Mouse (Mus musculus) hindbrain, embryonic 10.5 days (tissue): Measurements from ENCODE around the gene Gm21860. TPM values are rescaled to one million over a fixed set of nuclear protein-coding genes. Genes with fewer than 3 reads are reported as not detected.
"Not testable (repeated sequence)": the region's sequence is repeated elsewhere in the genome, so short reads cannot be mapped to it uniquely, and the experiment has no call there.

ENCODE experiments used
- DNase-seq: peaks from one replicate; pipeline ENCODE4 v3.0.0-alpha.2; 2017; ENCODE audit warnings: low spot score
- H3K27ac ChIP-seq: fragments of 300-500 bp; sonication (generic); 2 replicates; pipeline ENCODE4 v1.5.1; 2016; ENCODE audit warnings: mild to moderate bottlenecking, moderate library complexity
- H3K27me3 ChIP-seq: fragments of 300-500 bp; sonication (generic); 2 replicates; pipeline ENCODE4 v1.6.1; 2016; ENCODE audit warnings: mild to moderate bottlenecking; ENCODE audit not compliant: poor library complexity, insufficient read depth, severe bottlenecking
- H3K36me3 ChIP-seq: fragments of 300-500 bp; sonication (generic); 2 replicates; pipeline ENCODE4 v1.6.1; 2016; ENCODE audit warnings: mild to moderate bottlenecking, moderate library complexity
- H3K4me1 ChIP-seq: fragments of 300-500 bp; sonication (generic); replicated peaks from 2 replicates; pipeline ENCODE4 v1.6.1; 2016; ENCODE audit warnings: mild to moderate bottlenecking
- H3K4me3 ChIP-seq: fragments of 300-500 bp; sonication (generic); 2 replicates; pipeline ENCODE4 v1.5.1; 2016; ENCODE audit warnings: mild to moderate bottlenecking, moderate library complexity
- H3K9me3 ChIP-seq: fragments of 300-500 bp; sonication (generic); 2 replicates; pipeline ENCODE4 v1.6.1; 2016; ENCODE audit warnings: mild to moderate bottlenecking, moderate library complexity
- WGBS: fragments of 180-500 bp; shearing (Covaris S2); methylation state at CpG from one replicate; pipeline ENCODE4 v1.1.7; 2016; 5-methylcytosine and 5-hydroxymethylcytosine counted together
- polyA plus RNA-seq: library from polyadenylated mRNA; unstranded; fragments of >200 nt; fragmentation: Nextera tagmentation; extraction: Ambion mirVana; gene quantifications from 2 replicates; pipeline ENCODE4 v1.2.1, GENCODE M21; 2016

Gm21860 gene
- polyA plus RNA-seq, 1 experiment from 2014 or later, result not detected

DNA sequence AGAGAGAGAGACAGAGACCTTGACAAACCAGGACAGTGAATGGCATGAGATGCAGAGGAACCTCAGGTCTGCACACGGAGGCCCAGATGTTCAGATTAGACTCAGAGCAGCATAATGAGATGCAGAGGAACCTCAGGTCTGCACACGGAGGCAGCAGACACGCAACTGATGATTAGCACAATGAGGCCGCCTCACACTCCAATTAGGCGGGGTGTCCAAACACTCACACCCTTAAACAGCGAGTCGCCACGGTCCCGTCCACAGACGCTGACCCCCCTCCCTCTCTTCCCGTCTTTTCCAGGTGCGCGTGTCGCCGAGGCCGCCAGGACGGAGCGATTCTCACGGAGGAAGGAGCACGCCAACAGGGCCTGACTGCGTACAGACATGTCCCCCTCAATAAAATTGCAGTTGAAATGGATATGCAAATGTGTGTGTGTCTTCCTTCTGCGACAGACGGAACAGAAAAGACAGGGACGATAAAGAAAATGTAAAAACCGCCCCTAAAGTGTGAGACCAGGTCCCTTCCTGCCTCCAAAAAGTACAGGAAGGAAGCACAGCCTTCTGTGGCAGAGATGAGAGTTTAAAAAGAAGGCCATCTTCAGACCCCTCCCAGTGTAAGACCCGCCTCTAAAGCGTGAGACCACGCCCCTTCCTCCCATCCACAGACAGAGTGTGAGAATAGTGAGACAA, 15.6 kb downstream of the Gm21860 start:
- DNase-seq, result peak; percentile 59
- H3K4me3 ChIP-seq, H3K4me1 ChIP-seq, H3K27me3 ChIP-seq, H3K27ac ChIP-seq: not testable (repeated sequence)
- peaks cover 44% of the 10 kb centered on the region for H3K36me3 ChIP-seq
- 72% methylated on average over 28 of the region's 28 CpGs for WGBS
- H3K9me3 ChIP-seq, result peaks cover 62% of the 10 kb centered on the region

DNA sequence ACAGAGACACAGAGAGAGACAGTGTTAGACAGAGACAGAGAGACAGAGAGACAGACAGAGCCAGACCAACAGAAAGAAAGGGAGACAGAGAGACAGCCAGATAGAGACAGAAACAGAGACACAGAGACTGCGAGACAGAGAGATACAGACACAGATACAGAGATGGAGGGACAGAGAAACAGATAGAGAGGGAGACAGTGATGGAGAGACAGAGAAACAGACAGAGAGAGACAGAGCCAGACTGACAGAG, 16.3 kb downstream of the Gm21860 start:
- no peak for DNase-seq
- WGBS, result 92% methylated on average over 1 of the region's 1 CpGs
- no peaks in the 10 kb centered on the region for H3K27me3 ChIP-seq
- peaks cover 44% of the 10 kb centered on the region for H3K36me3 ChIP-seq
- no peak overlapping the region for H3K27ac ChIP-seq
- H3K9me3 ChIP-seq, result peaks cover 60% of the 10 kb centered on the region
- H3K4me3 ChIP-seq, result no peak overlapping the region
- H3K4me1 ChIP-seq, result no peaks in the 10 kb centered on the region

DNA sequence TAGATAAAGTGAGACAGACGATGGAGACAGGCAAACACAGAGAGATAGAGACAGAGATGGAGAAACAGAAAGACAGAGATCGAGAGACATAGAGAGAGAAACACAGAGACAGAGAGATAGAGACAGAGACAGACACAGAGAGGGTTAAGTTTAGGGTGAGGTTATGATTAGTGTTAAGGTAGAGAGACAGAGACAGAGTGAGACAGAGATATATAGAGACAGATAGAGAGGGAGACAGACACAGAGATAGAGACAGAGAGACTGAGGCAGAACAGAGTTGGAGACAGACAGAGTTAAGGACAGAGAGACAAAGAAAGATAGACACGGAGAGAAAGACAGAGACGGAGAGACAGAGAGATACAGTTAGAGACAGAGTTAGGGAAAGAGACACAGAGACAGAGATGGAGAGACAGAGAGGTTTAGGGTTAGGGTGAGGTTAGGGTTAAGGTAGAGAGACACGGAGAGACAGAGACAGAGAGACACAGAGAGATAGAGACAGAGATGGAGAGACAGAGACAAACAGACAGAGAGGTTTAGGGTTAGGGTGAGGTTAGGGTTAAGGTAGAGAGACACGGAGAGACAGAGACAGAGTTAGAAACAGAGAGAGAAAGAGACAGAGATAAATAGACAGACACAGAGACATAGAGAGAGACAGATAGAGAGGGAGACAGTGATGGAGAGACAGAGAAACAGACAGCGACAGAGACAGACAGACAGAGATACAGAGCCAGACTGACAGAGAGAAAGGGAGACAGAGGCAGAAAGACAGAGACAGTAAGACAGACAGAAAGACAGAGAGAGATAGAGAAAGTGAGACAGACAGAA, 16.8 kb downstream of the Gm21860 start:
- H3K9me3 ChIP-seq, result peaks cover 56% of the 10 kb centered on the region
- no peak overlapping the region for H3K27ac ChIP-seq
- WGBS, result 52% methylated on average over 4 of the region's 7 CpGs

DNA sequence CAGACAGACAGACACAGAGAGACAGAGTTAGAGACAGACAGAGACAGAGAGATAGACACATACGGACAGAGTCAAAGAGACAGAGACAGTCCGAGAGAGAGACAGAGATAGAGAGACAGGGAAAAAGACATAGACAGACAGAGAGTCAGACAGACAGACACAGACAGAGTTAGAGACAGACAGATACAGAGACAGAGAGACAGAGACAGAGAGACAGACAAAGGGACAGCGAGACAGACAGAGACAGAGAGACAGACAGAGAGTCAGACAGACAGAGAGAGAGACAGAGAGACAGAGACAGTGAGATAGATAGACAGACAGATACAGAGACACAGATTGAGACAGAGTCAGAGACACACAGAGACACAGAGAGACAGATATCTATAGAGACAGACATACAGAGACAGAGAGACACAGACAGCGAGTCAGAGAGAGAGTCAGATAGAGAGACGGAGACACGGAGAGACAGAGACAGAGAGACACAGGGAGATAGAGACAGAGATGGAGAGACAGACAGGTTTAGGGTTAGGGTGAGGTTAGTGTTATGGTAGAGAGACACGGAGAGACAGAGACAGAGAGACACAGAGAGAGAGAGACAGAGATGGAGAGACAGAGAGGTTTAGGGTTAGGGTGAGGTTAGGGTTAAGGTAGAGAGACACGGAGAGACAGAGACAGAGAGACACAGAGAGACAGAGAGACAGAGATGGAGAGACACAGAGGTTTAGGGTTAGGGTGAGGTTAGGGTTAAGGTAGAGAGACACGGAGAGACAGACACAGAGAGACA, 18.2 kb downstream of the Gm21860 start:
- peaks cover 44% of the 10 kb centered on the region for H3K9me3 ChIP-seq
- not testable (repeated sequence) for H3K27ac ChIP-seq, H3K4me3 ChIP-seq, H3K27me3 ChIP-seq, H3K4me1 ChIP-seq
- peaks cover 27% of the 10 kb centered on the region for H3K36me3 ChIP-seq
- DNase-seq, result peak; percentile 4
- 76% methylated on average over 6 of the region's 9 CpGs for WGBS

More for the DNA sequence above, 16.8 kb downstream of the Gm21860 start:
- no peaks in the 10 kb centered on the region for H3K4me1 ChIP-seq
- no peaks in the 10 kb centered on the region for H3K27me3 ChIP-seq
- no peak overlapping the region for H3K4me3 ChIP-seq
- DNase-seq, result no peak
- H3K36me3 ChIP-seq, result peaks cover 41% of the 10 kb centered on the region

DNA sequence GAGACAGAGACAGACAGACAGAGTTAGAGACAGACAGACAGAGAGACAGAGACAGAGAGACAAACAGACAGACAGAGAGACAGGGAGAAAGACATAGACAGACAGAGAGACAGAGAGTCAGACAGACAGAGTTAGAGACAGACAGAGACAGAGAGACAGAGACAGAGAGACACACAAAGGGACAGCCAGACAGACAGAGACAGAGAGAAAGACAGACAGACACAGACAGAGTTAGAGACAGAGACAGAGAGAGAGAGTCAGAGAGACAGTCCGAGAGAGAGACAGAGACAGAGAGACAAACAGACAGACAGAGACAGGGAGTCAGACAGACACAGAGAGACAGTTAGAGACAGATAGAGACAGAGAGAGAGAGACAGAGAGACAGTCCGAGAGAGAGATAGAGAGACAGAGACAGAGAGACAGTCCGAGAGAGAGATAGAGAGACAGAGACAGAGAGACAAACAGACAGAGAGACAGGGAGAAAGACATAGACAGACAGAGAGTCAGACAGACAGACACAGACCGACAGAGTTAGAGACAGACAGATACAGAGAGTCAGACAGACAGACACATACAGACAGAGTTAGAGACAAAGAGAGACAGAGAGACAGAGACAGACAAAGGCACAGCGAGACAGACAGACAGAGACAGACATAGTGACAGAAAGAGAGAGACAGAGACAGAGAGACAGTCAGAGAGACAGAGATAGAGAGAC, 19.3 kb downstream of the Gm21860 start:
- H3K27me3 ChIP-seq, H3K4me1 ChIP-seq, H3K4me3 ChIP-seq, DNase-seq, H3K27ac ChIP-seq: not testable (repeated sequence)
- peaks cover 19% of the 10 kb centered on the region for H3K36me3 ChIP-seq
- WGBS, result 76% methylated on average over 5 of the region's 5 CpGs
- H3K9me3 ChIP-seq, result peaks cover 35% of the 10 kb centered on the region

DNA sequence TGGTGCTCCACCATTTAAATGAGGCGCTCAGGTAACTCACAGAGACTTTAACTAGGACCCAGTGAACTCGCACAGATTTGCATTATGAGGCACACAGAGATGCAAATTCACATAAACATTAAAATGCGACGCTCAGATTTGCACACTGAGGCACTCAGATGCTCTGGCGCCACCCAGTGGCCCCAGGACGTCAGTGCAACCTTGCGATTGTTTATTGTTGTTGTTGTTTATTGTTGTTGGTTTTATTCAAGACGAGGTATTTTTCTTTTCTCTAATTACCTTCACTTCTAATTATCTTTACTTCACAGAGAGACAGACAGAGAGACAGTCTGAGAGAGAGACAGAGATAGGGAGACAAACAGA, 20.3 kb downstream of the Gm21860 start:
- H3K36me3 ChIP-seq, H3K4me1 ChIP-seq, H3K27me3 ChIP-seq, H3K4me3 ChIP-seq, H3K27ac ChIP-seq: not testable (repeated sequence)
- H3K9me3 ChIP-seq, result peaks cover 25% of the 10 kb centered on the region
- peak; percentile 10 for DNase-seq
- 66% methylated on average over 8 of the region's 8 CpGs for WGBS

DNA sequence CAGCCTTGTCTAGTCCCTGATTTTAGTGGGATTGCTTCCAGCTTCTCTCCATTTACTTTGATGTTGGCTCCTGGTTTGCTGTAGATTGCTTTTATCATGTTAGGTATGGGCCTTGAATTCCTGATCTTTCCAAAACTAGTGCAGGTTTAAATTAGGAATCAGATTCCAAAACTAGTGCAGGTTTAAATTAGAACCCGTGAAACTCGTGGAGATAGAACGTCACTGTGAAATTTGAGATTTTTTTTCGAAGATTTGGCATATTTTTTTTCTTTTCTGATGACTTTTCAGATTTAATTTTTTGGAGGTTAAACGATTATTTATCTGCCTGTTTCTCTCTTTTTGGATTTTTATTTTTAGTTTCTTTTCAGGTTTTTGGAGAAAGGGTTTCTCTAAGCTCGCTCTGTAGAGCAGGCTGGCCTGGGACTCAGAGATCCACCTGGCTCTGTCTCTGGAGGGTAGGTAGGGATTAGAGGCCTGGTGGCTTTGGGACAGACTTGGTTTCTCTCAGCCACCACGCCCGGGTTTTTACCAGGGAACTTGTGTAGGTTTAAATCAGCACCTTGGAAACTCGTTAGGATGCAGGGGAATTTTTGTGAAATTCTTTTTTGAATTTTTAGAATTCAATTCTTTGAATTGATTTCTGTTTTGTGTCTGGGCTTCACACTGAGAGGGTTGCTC, 20.8 kb downstream of the Gm21860 start:
- DNase-seq, result not testable (repeated sequence)

DNA sequence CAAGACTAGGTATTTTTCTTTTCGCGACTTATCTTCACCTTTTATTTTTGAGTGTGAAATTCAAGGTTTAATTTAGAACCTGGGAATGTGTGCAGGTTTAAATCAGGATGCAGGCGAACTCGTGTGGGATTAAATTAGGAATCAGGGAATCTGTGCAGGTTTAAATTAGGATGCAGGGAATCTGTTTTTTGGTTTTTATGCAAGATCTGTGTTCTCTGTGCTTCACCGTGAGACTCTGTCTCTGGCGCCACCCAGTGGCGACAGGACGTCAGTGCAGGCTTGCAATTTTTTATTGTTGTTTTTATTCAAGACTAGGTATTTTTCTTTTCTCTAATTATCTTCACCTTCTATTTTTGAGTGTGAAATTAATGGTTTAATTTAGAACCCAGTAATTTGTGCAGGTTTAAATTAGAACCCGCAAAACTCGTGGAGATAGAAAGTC, 22.5 kb downstream of the Gm21860 start:
- not testable (repeated sequence) for H3K27me3 ChIP-seq, H3K27ac ChIP-seq, H3K4me3 ChIP-seq, H3K4me1 ChIP-seq, H3K36me3 ChIP-seq
- H3K9me3 ChIP-seq, result peaks cover 18% of the 10 kb centered on the region
- WGBS, result 61% methylated on average over 10 of the region's 10 CpGs
- peak; percentile 73 for DNase-seq

More for the DNA sequence above, 20.8 kb downstream of the Gm21860 start:
- H3K27me3 ChIP-seq, H3K27ac ChIP-seq, H3K4me1 ChIP-seq, H3K4me3 ChIP-seq, H3K36me3 ChIP-seq: not testable (repeated sequence)
- 78% methylated on average over 9 of the region's 9 CpGs for WGBS
- H3K9me3 ChIP-seq, result peaks cover 20% of the 10 kb centered on the region

DNA sequence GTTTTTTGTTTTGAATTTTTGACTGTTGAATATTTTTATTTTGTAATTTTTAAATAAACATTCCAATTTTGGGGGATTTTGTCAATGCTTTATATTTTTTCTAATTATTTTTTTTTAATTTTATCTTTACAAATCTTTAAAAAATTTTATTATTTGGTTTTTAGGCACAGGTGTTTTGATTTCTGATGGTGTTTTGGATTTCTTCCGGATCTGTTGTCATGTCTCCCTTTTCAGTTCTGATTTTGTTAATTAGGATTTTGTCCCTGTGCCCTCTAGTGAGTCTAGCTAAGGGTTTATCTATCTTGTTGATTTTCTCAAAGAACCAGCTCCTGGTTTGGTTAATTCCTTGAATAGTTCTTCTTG, 23.0 kb downstream of the Gm21860 start:
- WGBS, result 63% methylated on average over 1 of the region's 1 CpGs
- not testable (repeated sequence) for DNase-seq

DNA sequence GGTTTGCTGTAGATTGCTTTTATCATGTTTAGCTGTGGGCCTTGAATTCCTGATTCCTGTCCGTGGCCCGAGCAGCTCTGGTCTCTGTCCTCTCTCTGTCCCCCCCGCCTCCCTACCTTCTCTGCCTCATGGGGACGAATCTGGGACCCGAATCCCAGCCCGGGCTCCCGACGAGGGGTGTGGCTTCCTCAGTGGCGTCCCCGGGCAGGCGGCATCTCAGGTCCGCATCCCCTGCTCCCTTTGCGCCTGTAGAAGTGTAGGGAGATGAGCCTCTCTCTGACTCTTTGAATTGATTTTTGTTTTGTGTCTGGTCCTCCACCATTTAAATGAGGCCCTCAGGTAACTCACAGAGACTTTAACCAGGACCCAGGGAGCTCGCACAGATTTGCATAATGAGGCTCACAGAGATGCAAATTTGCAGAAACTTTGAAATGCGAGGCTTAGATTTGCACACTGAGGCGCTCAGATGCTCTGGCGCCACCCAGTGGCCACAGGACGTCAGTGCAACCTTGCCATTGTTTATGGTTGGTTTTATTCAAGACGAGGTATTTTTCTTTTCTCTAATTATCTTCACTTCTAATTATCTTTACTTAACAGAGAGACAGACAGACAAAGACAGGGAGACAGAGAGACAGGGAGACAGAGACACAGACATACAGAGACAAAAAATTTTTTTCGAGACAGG, 23.6 kb downstream of the Gm21860 start:
- H3K9me3 ChIP-seq, result peaks cover 16% of the 10 kb centered on the region
- not testable (repeated sequence) for H3K4me1 ChIP-seq, H3K27ac ChIP-seq, H3K27me3 ChIP-seq, H3K4me3 ChIP-seq, H3K36me3 ChIP-seq
- peak; percentile 38 for DNase-seq
- WGBS, result 63% methylated on average over 19 of the region's 20 CpGs

More for the DNA sequence above, 23.0 kb downstream of the Gm21860 start:
- not testable (repeated sequence) for H3K4me3 ChIP-seq, H3K27ac ChIP-seq, H3K27me3 ChIP-seq, H3K4me1 ChIP-seq, H3K36me3 ChIP-seq
- H3K9me3 ChIP-seq, result peaks cover 18% of the 10 kb centered on the region

DNA sequence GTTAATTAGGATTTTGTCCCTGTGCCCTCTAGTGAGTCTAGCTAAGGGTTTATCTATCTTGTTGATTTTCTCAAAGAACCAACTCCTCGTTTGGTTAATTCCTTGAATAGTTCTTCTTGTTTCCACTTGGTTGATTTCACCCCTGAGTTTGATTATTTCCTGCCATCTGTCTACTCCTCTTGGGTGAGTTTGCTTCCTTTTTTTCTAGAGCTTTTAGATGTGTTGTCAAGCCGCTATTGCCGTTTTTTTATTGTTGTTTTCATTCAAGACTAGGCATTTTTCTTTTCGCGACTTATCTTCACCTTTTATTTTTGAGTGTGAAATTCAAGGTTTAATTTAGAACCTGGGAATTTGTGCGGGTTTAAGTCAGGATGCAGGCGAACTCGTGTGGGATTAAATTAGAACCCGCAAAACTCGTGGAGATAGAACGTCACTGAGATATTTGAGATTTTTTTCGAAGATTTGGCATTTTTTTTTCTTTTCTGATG, 24.8 kb downstream of the Gm21860 start:
- H3K27me3 ChIP-seq, H3K4me1 ChIP-seq, H3K27ac ChIP-seq, H3K36me3 ChIP-seq, DNase-seq, H3K4me3 ChIP-seq: not testable (repeated sequence)
- WGBS, result 71% methylated on average over 12 of the region's 12 CpGs
- peaks cover 12% of the 10 kb centered on the region; the same call in 1 of the 2 replicates for H3K9me3 ChIP-seq

DNA sequence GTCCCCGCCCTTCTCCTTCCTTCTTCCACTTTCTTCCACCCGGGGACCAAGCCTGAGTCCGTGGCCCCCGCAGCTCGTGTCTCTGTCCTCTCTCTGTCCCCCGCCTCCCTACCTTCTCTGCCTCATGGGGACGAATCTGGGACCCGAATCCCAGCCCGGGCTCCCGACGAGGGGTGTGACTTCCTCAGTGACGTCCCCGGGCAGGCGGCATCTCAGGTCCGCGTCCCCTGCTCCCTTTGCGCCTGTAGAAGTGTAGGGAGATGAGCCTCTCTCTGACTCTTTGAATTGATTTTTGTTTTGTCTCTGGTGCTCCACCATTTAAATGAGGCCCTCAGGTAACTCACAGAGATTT, 25.7 kb downstream of the Gm21860 start:
- H3K9me3 ChIP-seq, result peaks cover 12% of the 10 kb centered on the region; the same call in 1 of the 2 replicates
- DNase-seq, H3K27me3 ChIP-seq, H3K4me3 ChIP-seq, H3K4me1 ChIP-seq, H3K27ac ChIP-seq, H3K36me3 ChIP-seq: not testable (repeated sequence)
- WGBS, result 75% methylated on average over 16 of the region's 17 CpGs
